Mouse (Mus musculus) limb, embryonic 10.5 days (tissue): Measurements from ENCODE around the gene Hus1b. TPM values are rescaled to one million over a fixed set of nuclear protein-coding genes. Genes with fewer than 3 reads are reported as not detected.

Experiments
- DNase-seq: peaks from one replicate; pipeline ENCODE4 v3.0.0-alpha.2; 2017; ENCODE audit warnings: low spot score
- H3K27ac ChIP-seq: fragments of 300-500 bp; sonication (generic); 2 replicates; pipeline ENCODE4 v1.5.1; 2016; ENCODE audit warnings: mild to moderate bottlenecking
- H3K27me3 ChIP-seq: fragments of 300-500 bp; sonication (generic); 2 replicates; pipeline ENCODE4 v1.6.1; 2016; ENCODE audit warnings: low read depth, mild to moderate bottlenecking; ENCODE audit not compliant: poor library complexity, severe bottlenecking
- H3K36me3 ChIP-seq: fragments of 300-500 bp; sonication (generic); 2 replicates; pipeline ENCODE4 v1.6.1; 2016; ENCODE audit warnings: mild to moderate bottlenecking, moderate library complexity
- H3K4me1 ChIP-seq: fragments of 300-500 bp; sonication (generic); 2 replicates; pipeline ENCODE4 v1.6.1; 2016
- H3K4me3 ChIP-seq: fragments of 300-500 bp; sonication (generic); 2 replicates; pipeline ENCODE4 v1.5.1; 2016; ENCODE audit warnings: mild to moderate bottlenecking, moderate library complexity
- H3K9me3 ChIP-seq: fragments of 300-500 bp; sonication (generic); replicated peaks from 2 replicates; pipeline ENCODE4 v1.6.1; 2016; ENCODE audit warnings: mild to moderate bottlenecking
- WGBS: fragments of 180-500 bp; shearing (Covaris S2); methylation state at CpG from one replicate; pipeline ENCODE4 v1.1.7; 2016; 5-methylcytosine and 5-hydroxymethylcytosine counted together
- polyA plus RNA-seq: library from polyadenylated mRNA; unstranded; fragments of >200 nt; fragmentation: Nextera tagmentation; extraction: Ambion mirVana; gene quantifications from 2 replicates; pipeline ENCODE4 v1.2.1, GENCODE M21; 2016

Hus1b gene
- polyA plus RNA-seq, 1 experiment from 2014 or later: not detected

DNA sequence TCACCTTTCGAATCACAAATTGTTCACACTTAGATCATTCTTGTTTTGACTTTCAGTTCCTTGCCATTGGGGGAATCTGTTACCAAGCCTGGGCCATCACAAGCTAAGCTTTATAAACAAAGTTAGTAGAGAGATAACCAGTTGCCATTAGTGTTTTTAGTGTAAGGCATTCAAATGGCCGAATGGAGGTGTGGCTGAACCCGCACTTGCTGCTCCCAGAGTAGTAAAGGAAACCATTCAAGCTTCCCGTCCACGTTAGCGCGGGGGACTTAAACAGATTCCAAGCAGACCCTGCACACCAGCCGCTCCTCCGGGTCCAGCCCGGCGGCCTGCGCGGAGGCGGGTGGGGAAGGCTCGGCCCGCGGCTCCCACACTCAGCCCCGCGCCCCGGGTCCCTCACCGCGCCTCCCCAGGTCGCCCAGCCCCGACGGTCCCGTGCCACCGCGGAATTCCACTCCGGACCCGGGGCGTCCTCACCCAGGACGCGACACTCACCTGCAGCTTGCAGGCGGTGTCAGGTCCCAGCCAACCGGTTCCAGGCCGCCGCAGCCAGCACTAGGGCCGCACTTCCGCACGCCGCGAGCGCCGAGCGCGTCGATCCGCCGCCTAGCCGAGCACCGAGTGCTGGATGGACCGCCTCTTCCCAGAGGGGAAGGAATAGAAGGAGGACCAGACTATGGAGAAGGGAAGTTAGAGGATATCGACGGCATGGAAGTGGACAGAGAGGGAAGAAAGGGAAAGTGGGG is 26.1 kb upstream of the Hus1b start, which contains the start of the genes Exoc2 and Gm5447:
Exoc2 (minus strand) TSS at position 593 of the 746 bp plus-strand sequence.
Gm5447 (plus strand) TSS at position 704 of the 746 bp plus-strand sequence.
- peak; percentile 94 for DNase-seq
- peak within 1 kb of the TSS; percentile 89 for H3K4me3 ChIP-seq
- no peaks in the 10 kb centered on the region for H3K9me3 ChIP-seq
- no peaks in the 10 kb centered on the region; the same call in 1 of the 2 replicates for H3K27me3 ChIP-seq
- peaks cover 16% of the 10 kb centered on the region; the same call in 1 of the 2 replicates for H3K4me1 ChIP-seq
- H3K36me3 ChIP-seq: no peaks in the 10 kb centered on the region
- under 1% methylated on average over 54 of the region's 54 CpGs for WGBS
- peak within 1 kb of the TSS; percentile 94 for H3K27ac ChIP-seq

DNA sequence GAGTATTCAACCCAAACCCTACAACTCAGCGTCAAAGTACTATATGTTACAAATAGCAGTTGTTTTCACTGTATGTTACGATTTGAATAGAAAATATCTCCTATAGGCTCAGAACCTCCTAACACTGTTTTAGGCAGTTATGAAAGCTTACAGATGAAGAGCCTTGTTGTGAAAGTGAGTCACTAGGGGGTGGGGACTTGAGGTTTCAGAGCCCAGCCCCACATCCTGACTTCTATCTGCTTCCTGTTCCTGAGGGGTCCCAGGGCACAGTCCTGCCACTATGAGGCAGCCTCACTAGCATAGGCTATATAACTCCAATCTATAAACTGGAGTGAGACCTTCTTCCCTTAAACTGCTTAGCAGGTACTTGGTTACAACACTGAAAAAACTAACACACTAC is 24.5 kb upstream of the Hus1b start:
- Histone ChIP-seq H3K27ac (no peak overlapping the region), H3K4me3 (no peak overlapping the region), H3K9me3 (no peaks in the 10 kb centered on the region), H3K4me1 (peaks cover 19% of the 10 kb centered on the region; the same call in 1 of the 2 replicates), H3K36me3 (no peaks in the 10 kb centered on the region), H3K27me3 (no peaks in the 10 kb centered on the region; the same call in 1 of the 2 replicates)
- DNase-seq: no peak
- 91% methylated on average over 2 of the region's 2 CpGs for WGBS

DNA sequence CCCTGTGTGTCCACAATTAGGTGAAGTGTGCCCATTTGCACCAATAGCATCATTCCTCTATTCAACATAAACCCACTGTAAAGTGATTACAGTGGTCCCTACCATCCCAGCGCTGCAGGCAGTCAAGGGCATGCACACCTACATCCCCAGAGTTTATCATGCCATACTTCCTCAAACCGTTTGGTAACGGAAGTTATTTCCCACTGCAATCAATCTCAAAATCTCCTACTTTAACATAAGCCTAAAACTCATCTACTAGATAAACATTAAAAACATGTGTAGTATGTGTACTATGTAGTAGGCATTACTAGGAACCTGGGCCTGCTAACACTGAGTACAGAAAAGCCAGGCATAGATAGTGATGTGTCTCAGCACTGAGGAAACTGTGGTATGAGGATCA is 23.5 kb upstream of the Hus1b start:
- Histone ChIP-seq H3K9me3 (no peaks in the 10 kb centered on the region), H3K27me3 (no peaks in the 10 kb centered on the region; the same call in 1 of the 2 replicates), H3K4me1 (peaks cover 30% of the 10 kb centered on the region), H3K4me3 (no peak overlapping the region), H3K27ac (no peak overlapping the region), H3K36me3 (no peaks in the 10 kb centered on the region)
- WGBS: 90% methylated on average over 3 of the region's 3 CpGs
- DNase-seq: no peak

GRCm38 (mm10) chr13:30968311-30968710 is 20.8 kb upstream of the Hus1b start:
- no peak for DNase-seq
- no peak overlapping the region for H3K27ac ChIP-seq
- H3K36me3 ChIP-seq: no peaks in the 10 kb centered on the region
- 69% methylated on average over 4 of the region's 4 CpGs for WGBS
- no peaks in the 10 kb centered on the region; the same call in 1 of the 2 replicates for H3K27me3 ChIP-seq
- no peaks in the 10 kb centered on the region for H3K9me3 ChIP-seq
- H3K4me3 ChIP-seq: no peak overlapping the region
- peaks cover 31% of the 10 kb centered on the region for H3K4me1 ChIP-seq

- no peaks in the 10 kb centered on the region; the same call in 1 of the 2 replicates for H3K27me3 ChIP-seq
- H3K27ac ChIP-seq: 0 out of 2 replicates have a peak overlapping the region, but pooled peaks have one; percentile 23
- H3K4me3 ChIP-seq: peak overlapping the region; percentile 33
- H3K36me3 ChIP-seq: no peaks in the 10 kb centered on the region
- peaks cover 29% of the 10 kb centered on the region for H3K4me1 ChIP-seq
- 13% methylated on average over 10 of the region's 10 CpGs for WGBS
- H3K9me3 ChIP-seq: no peaks in the 10 kb centered on the region
- peak; percentile 48 for DNase-seq
These were observed 18.9 kb upstream of the Hus1b start for GRCm38 (mm10) chr13:30966507-30966911.

- no peak for DNase-seq
- 55% methylated on average over 2 of the region's 2 CpGs for WGBS
- no peaks in the 10 kb centered on the region for H3K27me3 ChIP-seq
- H3K4me3 ChIP-seq: no peak overlapping the region
- H3K9me3 ChIP-seq: no peaks in the 10 kb centered on the region
- 0 out of 2 replicates have a peak, but pooled peaks cover 2% of the 10 kb centered on the region for H3K36me3 ChIP-seq
- H3K27ac ChIP-seq: no peak overlapping the region
- peaks cover 16% of the 10 kb centered on the region for H3K4me1 ChIP-seq
These were observed 14.4 kb upstream of the Hus1b start for GRCm38 (mm10) chr13:30961932-30962331.

- H3K27ac ChIP-seq: no peak overlapping the region
These were observed 13.2 kb upstream of the Hus1b start for GRCm38 (mm10) chr13:30960714-30961113.

DNA sequence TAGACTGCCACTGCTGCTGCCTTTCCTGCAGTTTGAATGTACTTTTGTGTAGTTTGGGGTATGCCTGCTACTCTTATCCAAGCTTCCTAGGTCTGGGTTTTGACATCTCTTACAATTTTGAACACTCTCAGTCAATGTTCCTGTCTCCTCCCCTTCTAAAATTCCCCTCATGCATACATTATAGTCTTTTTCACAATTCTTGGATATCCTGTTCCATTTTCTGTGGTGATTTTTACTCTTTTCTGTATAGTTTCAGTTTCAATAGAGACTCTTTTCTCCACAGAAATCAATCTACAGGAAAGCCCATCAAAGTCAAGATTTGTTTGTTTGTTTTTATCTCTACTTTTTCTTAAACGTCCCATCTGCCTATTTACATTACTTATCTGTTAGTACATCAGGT is 6.0 kb upstream of the Hus1b start:
- DNase-seq: no peak
- H3K27me3 ChIP-seq: no peaks in the 10 kb centered on the region
- 74% methylated on average over 1 of the region's 1 CpGs for WGBS
- 0 out of 2 replicates have a peak, but pooled peaks cover 2% of the 10 kb centered on the region for H3K36me3 ChIP-seq
- no peak overlapping the region for H3K27ac ChIP-seq
- H3K4me1 ChIP-seq: no peaks in the 10 kb centered on the region
- H3K4me3 ChIP-seq: no peak overlapping the region
- no peaks in the 10 kb centered on the region for H3K9me3 ChIP-seq

More at GRCm38 (mm10) chr13:30960714-30961113, 13.2 kb upstream of the Hus1b start:
- no peak for DNase-seq
- H3K4me1 ChIP-seq: peaks cover 5% of the 10 kb centered on the region; the same call in 1 of the 2 replicates
- H3K36me3 ChIP-seq: 0 out of 2 replicates have a peak, but pooled peaks cover 2% of the 10 kb centered on the region
- H3K4me3 ChIP-seq: no peak overlapping the region
- 83% methylated on average over 2 of the region's 2 CpGs for WGBS
- H3K27me3 ChIP-seq: no peaks in the 10 kb centered on the region
- no peaks in the 10 kb centered on the region for H3K9me3 ChIP-seq

DNA sequence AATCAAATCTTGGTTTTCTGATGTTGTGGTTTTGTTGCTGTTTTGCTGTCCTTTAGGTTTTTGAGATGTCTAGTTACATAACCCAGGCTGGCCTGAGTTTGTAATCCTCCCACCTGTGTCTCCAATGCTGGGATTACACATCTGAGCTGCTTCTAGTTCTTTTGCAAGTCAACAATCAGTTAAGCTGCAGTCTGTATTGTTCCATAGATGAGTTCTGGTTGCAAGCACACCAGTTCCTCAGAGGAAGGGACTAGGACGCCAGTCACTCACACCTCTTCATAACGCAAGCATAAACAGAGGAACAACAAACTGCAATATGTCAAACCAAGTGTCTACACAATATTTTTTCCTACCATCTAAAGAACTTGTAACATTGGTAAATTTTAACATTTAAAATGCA is 4.5 kb upstream of the Hus1b start:
- no peak for DNase-seq
- Histone ChIP-seq H3K27ac (no peak overlapping the region), H3K27me3 (no peaks in the 10 kb centered on the region), H3K9me3 (no peaks in the 10 kb centered on the region), H3K4me1 (no peaks in the 10 kb centered on the region), H3K36me3 (0 out of 2 replicates have a peak, but pooled peaks cover 6% of the 10 kb centered on the region), H3K4me3 (no peak overlapping the region)
- WGBS: 97% methylated on average over 2 of the region's 2 CpGs

GRCm38 (mm10) chr13:30949181-30949580 is 1.6 kb upstream of the Hus1b start:
- WGBS: 98% methylated on average over 9 of the region's 9 CpGs
- Histone ChIP-seq H3K9me3 (no peaks in the 10 kb centered on the region), H3K27ac (no peak overlapping the region), H3K4me3 (no peak overlapping the region), H3K36me3 (0 out of 2 replicates have a peak, but pooled peaks cover 7% of the 10 kb centered on the region), H3K4me1 (no peaks in the 10 kb centered on the region), H3K27me3 (no peaks in the 10 kb centered on the region)
- no peak for DNase-seq

- H3K9me3 ChIP-seq: no peaks in the 10 kb centered on the region
- WGBS: 93% methylated on average over 15 of the region's 15 CpGs
- H3K27me3 ChIP-seq: no peaks in the 10 kb centered on the region
These were observed 430 bp downstream of the Hus1b start for GRCm38 (mm10) chr13:30947129-30947528.

GRCm38 (mm10) chr13:30945788-30946187 is 1.8 kb downstream of the Hus1b start:
- H3K27me3 ChIP-seq: no peaks in the 10 kb centered on the region
- H3K4me3 ChIP-seq: no peak overlapping the region
- H3K27ac ChIP-seq: no peak overlapping the region
- H3K36me3 ChIP-seq: 0 out of 2 replicates have a peak, but pooled peaks cover 7% of the 10 kb centered on the region
- no peak for DNase-seq
- no peaks in the 10 kb centered on the region for H3K9me3 ChIP-seq
- H3K4me1 ChIP-seq: no peaks in the 10 kb centered on the region

More at GRCm38 (mm10) chr13:30947129-30947528, 430 bp downstream of the Hus1b start:
- Histone ChIP-seq H3K4me1 (no peaks in the 10 kb centered on the region), H3K4me3 (no peak overlapping the region), H3K27ac (no peak overlapping the region), H3K36me3 (0 out of 2 replicates have a peak, but pooled peaks cover 7% of the 10 kb centered on the region)
- no peak for DNase-seq

DNA sequence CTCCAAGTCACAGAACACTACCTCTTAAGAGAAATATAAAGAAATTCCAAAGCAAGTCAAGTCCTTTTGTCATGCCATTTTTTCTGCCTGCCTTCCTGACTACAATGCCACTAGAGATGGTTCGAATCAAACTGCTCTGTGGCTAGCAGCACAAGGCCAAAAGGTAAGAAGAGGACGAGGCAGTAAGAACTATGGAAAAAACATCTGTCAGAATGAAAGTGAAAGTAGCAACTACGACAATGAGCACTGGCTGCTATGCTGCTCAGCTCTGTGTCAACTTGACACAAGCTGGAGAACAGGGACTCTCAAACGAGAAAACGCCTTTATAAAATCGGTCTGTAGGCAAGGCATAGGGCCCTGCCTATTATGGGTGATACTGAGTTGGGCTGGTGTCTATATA is 14.6 kb downstream of the Hus1b start:
- Histone ChIP-seq H3K36me3 (0 out of 2 replicates have a peak, but pooled peaks cover 5% of the 10 kb centered on the region), H3K9me3 (no peaks in the 10 kb centered on the region), H3K4me1 (no peaks in the 10 kb centered on the region), H3K4me3 (no peak overlapping the region), H3K27ac (no peak overlapping the region), H3K27me3 (no peaks in the 10 kb centered on the region)
- WGBS: 94% methylated on average over 6 of the region's 6 CpGs
- no peak for DNase-seq
